Mouse (Mus musculus) C2C12 (cell line): ENCODE measurements around the gene Mitf.

Experiments
- CEBPB ChIP-seq: IDR thresholded peaks from one replicate; pipeline ENCODE4 v1.6.1; 2011; ENCODE audit warnings: low read depth, mild to moderate bottlenecking, control low read depth, moderate library complexity
- CTCF ChIP-seq: IDR thresholded peaks from one replicate; pipeline ENCODE4 v1.5.1; 2011; ENCODE audit not compliant: control insufficient read depth, insufficient read depth, insufficient read length
- FOSL1 ChIP-seq: IDR thresholded peaks from one replicate; pipeline ENCODE4 v1.8.0; 2011; ENCODE audit warnings: mild to moderate bottlenecking, low read length; ENCODE audit not compliant: poor library complexity, insufficient read depth, severe bottlenecking
- MAX ChIP-seq: IDR thresholded peaks from one replicate; pipeline ENCODE4 v1.6.1; 2011; ENCODE audit warnings: mild to moderate bottlenecking, control low read depth
- MYOD1 ChIP-seq: IDR thresholded peaks from one replicate; pipeline ENCODE4 v1.6.1; 2011; ENCODE audit warnings: low read depth; ENCODE audit not compliant: control insufficient read depth, insufficient read length
- MYOG ChIP-seq: IDR thresholded peaks from one replicate; pipeline ENCODE4 v1.6.1; 2011; ENCODE audit not compliant: control insufficient read depth, insufficient read length; ENCODE audit errors: extremely low read depth
- USF1 ChIP-seq: IDR thresholded peaks from one replicate; pipeline ENCODE4 v1.6.1; 2011; ENCODE audit warnings: low read depth, mild to moderate bottlenecking, control low read depth, moderate library complexity

DNA sequence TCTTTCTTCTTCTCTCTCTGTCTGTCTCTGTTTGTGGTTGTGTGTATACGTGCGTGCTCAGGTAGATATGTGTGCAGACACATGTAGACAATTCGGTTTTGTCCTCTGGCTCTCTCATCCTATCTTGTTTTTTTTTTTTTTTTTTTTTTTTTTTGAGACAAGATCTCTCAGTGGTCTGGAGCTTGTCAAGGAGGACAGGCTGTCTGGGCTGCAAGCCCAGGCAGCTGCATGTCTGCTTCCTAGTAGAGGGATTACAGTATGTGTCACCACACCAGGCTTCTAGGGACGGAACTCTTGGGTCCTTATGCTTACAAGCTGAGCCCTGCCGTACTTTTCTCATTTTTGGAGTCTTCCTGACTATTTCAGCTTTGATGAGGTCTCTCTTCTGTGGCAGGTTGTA, 73.5 kb downstream of the Mitf start:
- TF ChIP-seq CTCF: no peak
- no peak for TF ChIP-seq USF1
- no peak for TF ChIP-seq MAX
- no peak for TF ChIP-seq FOSL1
- no peak for TF ChIP-seq MYOG
- no peak for TF ChIP-seq CEBPB
- TF ChIP-seq MYOD1: no peak
